ENCODE assay signal across 26 mouse cellular contexts in genomic region chr2:93244090-93244443, GRCm38 (mm10). TPM values are rescaled to one million over a fixed set of nuclear protein-coding genes. Genes with fewer than 3 reads are reported as not detected.
DNase-seq lines count a peak whose midpoint lies in the region; TF ChIP-seq lines count a peak whose summit lies in the region.
"Had no signal": no experiment of that assay in that cellular context is flagged by ENCODE, and none has a peak within 500 bp of the region (broad histone marks: within the 10 kb centered on the region; RNA-seq: fewer than 3 reads in every experiment).

No protein-coding gene starts in this region.

- no peak overlapping the region for H3K27ac ChIP-seq in layer of hippocampus, adult 2 months
- H3K27ac ChIP-seq: embryonic facial prominence, embryonic 12.5 days; hindbrain, embryonic 12.5 days; kidney, postnatal 0 days; liver, embryonic 14.5 days; midbrain, embryonic 12.5 days; neural tube, embryonic 13.5 days had no signal

- intact Hi-C loops in heart, postnatal 14 days (cut with DNase I), result no loop called here
- intact Hi-C loops in left cerebral cortex, postnatal 10 days (cut with DNase I), result no loop called here

- peak; percentile 22 for DNase-seq in layer of hippocampus, adult 9-11 months
- no peak for DNase-seq in layer of hippocampus, adult 2 months (ENCODE audit: low spot score in 2 of 2)
- DNase-seq in brain, embryonic 14.5 days (ENCODE audit: low read depth), result peak; percentile 37
- DNase-seq in cerebellum, adult 11-12 months, result peak; percentile 70
- peak; percentile 78 for DNase-seq in cerebellum, adult 9-11 months
- no peak for DNase-seq in right cerebral cortex, adult 18-20 months
- no peak for DNase-seq in heart, postnatal 14 days
- no peak for DNase-seq in left cerebral cortex, postnatal 10 days (ENCODE audit: extremely low spot score in 1 of 2, low spot score in 2 of 2)
- DNase-seq: adrenal gland, postnatal 36 days; B cell, adult 2 months; embryo, embryonic 11 days; gastrocnemius, postnatal 14 days; kidney, adult 8-10 months; kidney, postnatal 4 days; liver; lung, adult 2 months; lung, postnatal 10 days; right cerebral cortex, postnatal 14 days; spleen, adult 18-20 months; thymus, postnatal 14 days had no signal

- TF ChIP-seq CTCF in layer of hippocampus, adult 2 months (conservative IDR thresholded peaks at IDR 0.05), result no peak
- TF ChIP-seq CTCF in brain, embryonic 14.5 days (IDR thresholded peaks at IDR 0.05; ENCODE audit: borderline replicate concordance, extremely low read depth, insufficient read depth, insufficient read length), result no peak

- no peak overlapping the region for H3K4me3 ChIP-seq in layer of hippocampus, adult 2 months
- H3K4me3 ChIP-seq: embryonic facial prominence, embryonic 12.5 days; hindbrain, embryonic 12.5 days; midbrain, embryonic 12.5 days; neural tube, embryonic 13.5 days had no signal

- TF ChIP-seq POLR2A in brain, embryonic 14.5 days (IDR thresholded peaks at IDR 0.05; ENCODE audit: borderline replicate concordance, extremely low read depth, insufficient read depth, insufficient read length, poor library complexity, severe bottlenecking), result no peak

RNA-seq across cellular contexts. Expression of gene Trp53i11, which starts 56.7 kb away (rescaled TPM):
- 10 to 100 TPM; 87.6 to 89.0 TPM for total RNA-seq in layer of hippocampus, adult 2 months (2021)
- 145 and 192 TPM in 2 replicates for polyA plus RNA-seq in brain, embryonic 14.5 days (2012; rRNA removed)
- 10 to 100 TPM; 67.8 to 68.8 TPM for total RNA-seq in heart, postnatal 14 days (2021)
- 10 to 100 TPM; 46.0 to 50.7 TPM for total RNA-seq in left cerebral cortex, postnatal 10 days (2021)

Comparison
In these comparisons a context has a peak if more than half of its experiments do, and no peak if none do; other contexts are left out.
1. DNase-seq: peak in layer of hippocampus, adult 9-11 months (single experiment), brain, embryonic 14.5 days (single experiment), cerebellum, adult 11-12 months (single experiment) and cerebellum, adult 9-11 months (single experiment); none in layer of hippocampus, adult 2 months (0 of 2), right cerebral cortex, adult 18-20 months (single experiment), heart, postnatal 14 days (0 of 2) and left cerebral cortex, postnatal 10 days (0 of 2).